Mouse (Mus musculus): Measurements from ENCODE around the gene H3f3a.

Gene H3f3a

GRCm38 (mm10) chr1:180780291-180780690 is 33.5 kb downstream of the H3f3a start:
- DNase-seq: no peak

- no peak for DNase-seq
These were observed 34.8 kb downstream of the H3f3a start for GRCm38 (mm10) chr1:180778941-180779340.

DNA sequence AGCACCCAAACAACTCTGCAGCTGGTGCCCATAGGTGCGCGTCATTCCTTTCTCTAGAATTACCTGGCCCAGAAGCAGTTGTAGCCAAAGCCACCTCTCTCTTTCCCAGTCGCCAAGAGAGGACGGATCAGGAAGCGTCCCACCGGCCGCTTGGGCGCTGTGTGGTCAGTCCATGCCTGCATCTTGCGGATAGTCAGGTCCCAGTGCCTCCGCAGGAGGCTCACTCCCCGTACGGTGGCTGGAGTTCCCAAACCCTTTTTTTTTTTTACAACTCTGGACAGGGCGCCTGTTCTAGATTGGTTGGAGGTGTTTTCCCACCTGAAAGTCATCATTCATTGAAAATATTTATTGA is 35.4 kb downstream of the H3f3a start:
- no peak for DNase-seq

DNA sequence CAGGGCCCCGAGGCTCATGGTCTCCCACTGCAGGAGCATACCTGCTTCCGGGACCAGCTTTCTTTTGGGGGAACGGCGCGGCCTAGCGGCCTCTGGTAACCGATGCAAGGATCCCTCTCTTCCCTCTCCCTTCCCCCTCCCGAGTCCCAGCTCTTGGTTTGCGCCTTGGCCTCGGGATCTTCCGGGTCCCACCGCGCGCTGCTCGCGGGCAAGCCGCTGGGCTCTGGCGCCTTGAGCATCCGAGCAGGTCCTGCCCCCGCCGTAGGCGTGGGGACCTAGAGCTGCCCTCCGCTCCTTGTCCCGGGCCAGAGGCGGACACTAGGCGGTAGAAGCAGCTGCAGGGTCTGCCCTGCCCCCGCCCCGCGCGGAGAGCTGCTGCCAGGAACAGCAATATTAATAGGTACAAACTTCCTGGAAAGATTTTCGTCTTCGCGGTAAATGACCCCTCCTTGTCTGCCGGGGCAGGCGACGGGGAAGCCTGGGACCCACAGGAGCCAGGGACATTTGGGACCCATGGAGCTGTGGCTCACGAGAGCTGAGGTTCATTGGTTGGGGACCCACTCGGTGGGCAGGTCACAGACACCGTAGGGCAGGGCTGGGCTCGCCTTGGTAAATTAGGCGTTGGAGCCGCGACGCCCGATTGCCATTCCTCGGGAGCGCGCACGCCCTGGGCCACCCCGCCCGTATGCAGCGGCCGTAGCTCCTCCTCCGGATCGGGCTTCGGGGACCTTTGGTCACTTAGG is 35.9 kb downstream of the H3f3a start:
- DNase-seq: peak; percentile 89

DNA sequence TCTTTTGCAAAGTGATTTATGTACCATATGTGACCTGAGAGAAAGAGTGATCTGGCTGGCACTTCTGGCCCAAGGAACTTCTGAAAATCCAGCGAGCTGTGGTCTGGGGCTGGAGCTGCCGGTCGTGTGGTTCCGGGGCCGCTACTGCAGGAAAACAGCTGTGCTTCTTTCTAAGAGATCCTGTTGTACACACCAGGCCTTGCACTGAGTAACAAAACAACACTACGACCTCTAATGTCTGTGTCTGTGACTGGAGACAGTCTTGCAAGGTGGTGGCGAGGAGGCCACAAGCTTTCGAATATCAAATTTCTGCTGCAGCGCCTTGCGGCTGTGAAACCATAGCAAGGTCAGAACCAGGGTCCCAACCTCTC is 36.5 kb downstream of the H3f3a start:
- no peak for DNase-seq

- DNase-seq: no peak
These were observed 37.2 kb downstream of the H3f3a start for GRCm38 (mm10) chr1:180776494-180776893.

- DNase-seq: no peak
These were observed 37.8 kb downstream of the H3f3a start for GRCm38 (mm10) chr1:180775849-180776493.

GRCm38 (mm10) chr1:180775317-180775716 is 38.4 kb downstream of the H3f3a start:
- no peak for DNase-seq

DNA sequence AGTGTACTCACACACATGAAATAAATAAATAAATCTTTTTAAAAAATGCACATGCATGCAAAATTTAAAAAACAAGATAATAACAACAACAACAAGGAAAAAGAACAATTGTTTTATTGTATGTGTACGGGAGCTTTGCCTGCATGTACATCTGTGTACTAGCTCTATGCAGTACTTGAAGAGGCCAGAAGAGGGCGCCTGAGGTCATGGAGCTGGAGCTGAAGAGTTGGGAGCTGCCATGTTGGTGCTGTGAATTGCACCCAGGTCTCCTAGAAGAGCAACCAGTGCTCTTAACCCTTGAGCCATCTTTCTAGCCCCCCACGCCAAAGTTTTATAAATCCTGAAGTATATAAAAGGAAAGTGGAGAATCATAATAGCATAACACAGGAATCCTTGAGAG is 39.1 kb downstream of the H3f3a start:
- DNase-seq: no peak

- no peak for DNase-seq
These were observed 41.5 kb downstream of the H3f3a start for GRCm38 (mm10) chr1:180772291-180772690.

DNA sequence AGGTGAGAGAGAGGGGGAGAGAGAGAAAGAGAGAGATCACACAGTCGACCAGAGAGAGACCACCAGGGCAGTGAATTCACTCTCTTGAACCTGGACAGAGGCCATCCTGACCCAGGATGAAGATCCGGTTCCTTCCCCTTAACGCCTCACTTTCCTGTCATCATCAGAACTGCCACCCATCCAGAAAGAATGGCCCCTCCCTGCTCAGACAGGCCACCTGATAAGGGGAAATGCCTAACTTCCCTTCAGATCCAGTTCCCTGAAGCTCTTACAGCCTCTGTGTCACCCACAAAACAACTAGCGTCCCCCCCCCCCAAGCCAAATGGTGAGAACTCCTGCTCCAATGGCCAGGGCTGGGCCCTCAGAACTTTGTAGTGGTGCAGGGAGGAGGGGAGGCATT is 42.0 kb downstream of the H3f3a start:
- no peak for DNase-seq

DNA sequence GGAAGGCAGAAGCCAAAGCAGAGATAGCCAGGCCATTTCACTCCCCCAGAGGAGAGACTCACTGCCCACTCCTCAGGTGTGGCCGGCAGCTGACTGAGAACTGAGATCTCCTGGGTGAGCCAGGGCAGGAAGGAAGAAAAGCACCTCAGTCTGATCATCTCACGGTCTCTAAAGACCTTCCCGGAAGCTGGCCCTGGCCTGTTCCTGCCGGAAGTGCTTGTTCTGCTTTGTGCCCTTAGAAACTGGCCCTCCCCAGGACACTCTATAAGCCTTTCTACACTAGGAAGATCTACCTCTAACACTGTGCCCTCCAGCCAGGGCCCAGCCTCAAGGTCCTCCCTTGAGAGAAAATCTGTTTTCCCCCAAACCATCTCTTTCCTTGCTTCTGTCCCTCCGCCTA is 42.4 kb downstream of the H3f3a start:
- no peak for DNase-seq

GRCm38 (mm10) chr1:180768334-180769168 is 45.2 kb downstream of the H3f3a start:
- peak; percentile 71 for DNase-seq

- DNase-seq: no peak
These were observed 46.0 kb downstream of the H3f3a start for GRCm38 (mm10) chr1:180767541-180768333.

DNA sequence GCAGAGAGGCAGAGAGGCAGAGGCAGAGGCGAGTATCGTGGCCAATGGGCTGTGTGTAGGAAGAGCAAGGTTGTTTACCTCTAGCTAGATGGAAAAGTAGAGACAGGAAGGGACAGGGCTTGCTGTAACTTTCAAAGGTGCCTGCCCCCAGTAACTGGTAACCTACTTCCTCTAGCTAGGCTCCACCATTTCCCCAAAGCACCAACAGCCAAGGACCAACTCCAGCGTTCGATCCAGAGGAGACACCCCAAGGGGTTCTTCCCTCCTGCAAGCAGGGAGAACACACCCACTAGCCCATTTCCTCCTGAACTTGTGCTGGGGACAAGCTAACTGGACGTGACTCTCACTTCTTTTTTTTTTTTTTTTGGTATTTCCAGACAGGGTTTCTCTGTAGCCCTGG is 47.2 kb downstream of the H3f3a start:
- DNase-seq: no peak

- DNase-seq: no peak
These were observed 48.4 kb downstream of the H3f3a start for GRCm38 (mm10) chr1:180765393-180765792.

DNA sequence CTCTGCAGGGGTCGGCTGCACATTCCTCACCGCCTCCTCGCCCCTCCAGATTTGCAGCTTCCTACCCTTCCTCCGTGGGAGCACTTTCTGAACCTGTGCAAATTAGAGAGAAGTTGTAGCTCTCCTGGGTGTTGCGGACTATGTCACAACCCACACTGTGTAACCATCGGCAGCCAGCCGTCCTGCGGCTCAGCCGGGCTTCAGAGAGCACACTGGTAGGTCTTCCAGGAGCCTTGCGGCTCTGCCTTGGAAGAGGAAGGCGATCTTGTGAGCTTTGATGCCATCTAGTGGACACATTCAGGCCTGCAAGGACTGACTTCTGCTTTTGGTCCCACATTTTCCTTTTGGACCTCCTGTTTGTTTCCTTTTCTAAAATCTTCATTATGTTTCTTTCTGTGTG is 49.9 kb downstream of the H3f3a start:
- peak; percentile 78 for DNase-seq

- DNase-seq: no peak
These were observed 50.4 kb downstream of the H3f3a start for GRCm38 (mm10) chr1:180763307-180763706.

DNA sequence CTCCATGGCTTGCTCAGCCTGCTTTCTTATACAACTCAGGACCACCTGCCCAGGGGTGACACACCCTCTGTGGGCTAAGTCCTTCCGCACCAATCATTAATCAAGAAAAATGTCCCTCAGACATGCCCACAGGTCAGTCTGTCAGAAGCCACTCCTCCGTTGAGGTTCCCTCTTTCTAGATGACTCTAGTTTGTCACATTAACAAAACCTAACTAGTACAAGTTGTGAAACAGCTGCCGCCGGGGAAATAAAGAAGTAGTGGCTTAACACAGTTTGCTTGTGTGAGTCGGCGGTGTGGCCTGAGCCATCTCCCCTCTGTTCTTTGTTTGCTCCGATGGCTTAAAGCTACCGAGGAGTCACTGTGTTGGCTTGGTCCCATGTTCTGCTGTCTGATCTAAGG is 51.1 kb downstream of the H3f3a start:
- peak; percentile 10 for DNase-seq

DNA sequence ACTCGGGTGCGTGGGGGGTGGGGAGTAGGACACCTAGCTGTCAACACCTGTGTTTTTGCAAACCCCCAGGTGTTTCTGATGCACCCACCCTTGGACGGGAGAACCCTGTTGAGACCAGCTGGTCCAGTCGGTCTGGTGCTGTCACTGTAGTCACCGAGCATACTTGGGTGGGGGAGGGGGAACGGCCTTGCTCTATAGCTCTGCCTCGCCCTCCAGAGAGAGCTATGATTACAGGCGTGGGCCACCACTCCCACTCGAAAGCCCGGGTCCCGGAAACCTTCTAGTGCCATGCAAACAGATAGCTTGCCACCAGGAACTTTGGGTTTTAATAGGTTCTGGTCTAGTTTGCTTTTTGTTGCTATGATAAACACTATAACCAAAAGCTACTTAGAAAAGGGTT is 51.6 kb downstream of the H3f3a start:
- DNase-seq: no peak

DNA sequence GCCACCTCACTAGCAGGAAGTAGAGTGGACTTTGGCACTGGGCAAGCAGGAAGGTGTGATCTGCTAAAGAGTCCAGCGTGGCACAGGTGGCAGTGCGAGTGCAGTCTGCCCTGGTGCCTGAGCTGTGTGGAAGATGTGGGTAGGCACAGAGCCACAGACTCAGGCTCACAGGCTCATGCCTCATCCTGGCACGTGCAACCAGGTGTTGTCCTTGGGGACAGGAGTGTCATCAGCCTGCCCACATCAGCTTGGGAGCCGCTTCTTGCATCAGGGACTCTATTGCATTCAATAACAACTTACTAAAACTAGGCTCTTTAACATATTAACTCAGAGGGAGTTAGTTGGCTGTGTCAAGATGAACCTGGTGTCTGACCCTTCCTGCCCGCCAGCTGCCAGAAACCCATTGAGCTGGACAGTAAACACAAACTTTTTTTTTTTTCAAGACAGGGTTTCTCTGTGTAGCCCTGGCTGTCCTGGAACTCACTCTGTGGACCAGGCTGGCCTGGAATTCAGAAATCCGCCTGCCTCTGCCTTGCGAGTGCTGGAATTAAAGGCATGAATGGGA is 55.7 kb downstream of the H3f3a start:
- DNase-seq: peak; percentile 71

DNA sequence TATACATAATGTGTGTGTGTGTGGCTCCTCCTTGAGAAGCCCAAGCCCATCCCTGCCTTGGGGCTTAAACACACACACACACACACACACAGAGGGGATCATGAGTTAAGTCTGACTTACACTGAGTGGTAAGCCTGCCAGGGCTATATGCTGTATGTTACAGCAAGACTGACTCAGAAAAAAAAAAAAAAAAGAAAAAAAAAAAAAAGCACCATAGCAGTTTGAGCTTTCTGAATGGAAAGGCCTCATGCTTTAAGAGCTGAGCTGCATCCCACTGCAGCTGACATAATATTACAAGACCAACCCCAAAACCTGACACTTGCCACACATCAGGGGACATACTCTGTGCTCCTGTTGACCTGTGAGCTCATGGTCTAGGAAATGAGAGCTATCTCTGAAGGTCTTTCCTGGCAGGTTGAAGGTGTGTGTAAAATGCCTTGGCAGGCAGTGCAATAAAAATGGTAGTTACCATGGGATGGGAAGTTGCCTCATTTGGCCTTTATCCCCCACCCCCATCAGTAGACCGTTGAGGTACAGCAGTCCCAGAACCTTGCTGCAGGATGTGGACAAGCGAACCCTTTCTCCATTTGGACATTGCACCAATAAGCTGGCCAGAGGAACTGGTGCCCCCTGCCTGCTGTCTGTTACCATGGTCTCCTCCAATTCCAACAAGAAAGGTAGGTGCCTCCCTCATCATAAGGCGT is 56.3 kb downstream of the H3f3a start:
- DNase-seq: no peak

Measured in kidney, adult 11 months (tissue).